Mouse (Mus musculus) lung, postnatal 0 days (tissue): Measurements from ENCODE around the gene Dnajc7.

Experiments used
- CTCF ChIP-seq: IDR thresholded peaks from 2 replicates; pipeline ENCODE4 v1.5.1; 2016; ENCODE audit warnings: antibody characterized with exemption, mild to moderate bottlenecking
- EP300 ChIP-seq: IDR thresholded peaks from 2 replicates; pipeline ENCODE4 v1.6.1; 2016; ENCODE audit warnings: antibody characterized with exemption, mild to moderate bottlenecking, control low read depth

DNA sequence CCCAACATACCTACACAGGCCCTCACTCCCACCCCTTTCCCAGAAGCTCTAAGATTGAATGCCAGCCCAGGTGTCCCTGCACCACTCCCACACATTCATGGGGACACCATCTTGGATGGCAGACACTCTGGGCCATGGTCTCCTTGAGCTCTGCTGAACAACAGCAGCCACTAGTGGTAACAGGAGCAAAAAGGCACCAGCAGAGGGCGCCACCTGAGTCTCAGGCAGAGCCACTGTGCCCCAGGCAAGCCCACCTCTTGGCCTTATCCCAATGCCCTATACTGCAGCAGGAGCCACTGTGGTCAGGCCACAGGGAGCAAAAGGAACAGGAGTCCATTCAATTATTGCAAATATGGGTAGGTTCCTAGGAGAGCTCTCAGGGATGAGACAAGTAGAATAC lies 26.3 kb upstream of the Dnajc7 start:
- TF ChIP-seq CTCF (peak; percentile 78), EP300 (no peak)
